Mouse (Mus musculus): ENCODE measurements around the gene Pkmyt1. TPM values are rescaled to one million over a fixed set of nuclear protein-coding genes. Genes with fewer than 3 reads are reported as not detected.
A peak's percentile ranks its signal among the peaks of the same experiment; 100 is the strongest.
"Not testable (repeated sequence)": the region's sequence is repeated elsewhere in the genome, so short reads cannot be mapped to it uniquely, and the experiment has no call there.

The Pkmyt1 gene
- polyA plus RNA-seq, 1 experiment = 10.3 TPM

DNA sequence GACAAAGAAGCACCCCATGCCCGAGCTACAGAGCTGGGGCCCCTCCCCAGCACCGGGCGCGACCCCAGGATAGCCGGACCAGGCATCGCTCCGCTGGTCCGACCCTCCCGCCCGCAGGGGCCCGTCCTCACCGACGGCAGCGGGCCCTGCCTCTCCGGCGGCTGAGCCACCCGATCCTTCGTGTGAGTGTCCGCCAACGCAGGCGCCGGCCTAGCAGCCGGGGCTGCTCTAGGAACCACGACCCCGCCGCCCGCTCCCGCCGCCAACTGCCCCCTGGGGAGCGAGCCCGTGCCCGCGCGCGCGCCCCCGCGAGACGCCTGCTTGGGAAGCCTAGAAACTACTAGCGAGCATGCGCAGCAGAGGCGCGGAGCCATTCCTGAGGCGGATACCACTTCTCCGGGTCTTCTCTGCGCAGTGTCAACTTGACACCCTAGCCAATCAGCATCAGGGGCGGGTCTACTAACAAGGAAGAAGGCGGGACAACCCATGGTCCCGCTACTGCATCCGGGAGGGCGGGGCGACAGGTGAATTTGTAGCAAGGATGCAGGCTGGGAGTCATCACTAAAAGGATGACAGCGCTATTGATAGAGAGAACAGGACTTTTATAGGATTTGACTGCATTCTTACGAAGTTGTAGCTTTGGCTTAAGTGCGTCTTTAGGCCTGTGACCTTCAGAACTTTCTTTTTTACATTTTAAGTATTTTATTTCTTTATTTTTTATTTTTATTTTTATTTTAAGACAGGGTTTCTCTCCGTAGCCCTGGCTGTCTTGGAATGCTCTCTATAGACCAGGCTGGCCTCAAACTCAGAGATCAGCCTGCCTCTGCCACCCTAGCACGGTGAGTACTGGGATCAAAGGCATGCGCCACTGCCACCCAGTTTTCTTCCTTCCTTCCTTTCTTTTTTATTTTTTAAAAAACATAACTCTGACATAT is 45.4 kb downstream of the Pkmyt1 start, which contains the start of gene Flywch1:
TSS of gene Flywch1 (minus strand) at position 319 of the 935 bp plus-strand sequence.
- peak within 1 kb of the TSS; percentile 64 for H3K27ac ChIP-seq (ENCODE audit: insufficient read depth, low read length)
- TF ChIP-seq CTCF (IDR thresholded peaks at IDR 0.05; ENCODE audit: borderline replicate concordance, insufficient read depth, low read depth, low read length) (no peak), POLR2A (IDR thresholded peaks at IDR 0.05; ENCODE audit: borderline replicate concordance, insufficient read depth, low read length) (peak; percentile 69)
- 3% methylated on average over 58 of the region's 58 CpGs for WGBS
- no peaks in the 10 kb centered on the region for H3K4me1 ChIP-seq (ENCODE audit: control insufficient read depth, insufficient read depth, low read length)
- H3K4me3 ChIP-seq (replicated peaks; ENCODE audit: insufficient read depth, low read depth, low read length) = peak within 1 kb of the TSS; percentile 88
- peak; percentile 99 to 100 for DNase-seq
- no peaks in the 10 kb centered on the region for H3K27me3 ChIP-seq (ENCODE audit: control insufficient read depth, insufficient read depth, low read length)

DNA sequence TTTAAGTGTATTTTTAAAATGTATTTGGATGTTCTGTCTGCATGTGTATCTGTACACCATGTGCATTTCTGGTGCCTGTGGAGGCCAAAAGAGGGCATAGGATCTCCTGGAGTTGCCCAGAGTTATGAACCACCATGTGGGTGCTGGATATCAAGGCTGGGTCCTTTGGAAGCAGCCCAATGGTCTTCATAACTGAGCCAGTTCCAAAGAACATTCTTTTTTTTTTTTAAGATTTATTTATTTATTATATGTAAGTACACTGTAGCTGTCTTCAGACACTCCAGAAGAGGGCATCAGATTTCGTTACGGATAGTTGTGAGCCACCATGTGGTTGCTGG is 46.1 kb downstream of the Pkmyt1 start:
- not testable (repeated sequence) for H3K27me3 ChIP-seq (ENCODE audit: control insufficient read depth, insufficient read depth, low read length); H3K27ac ChIP-seq (ENCODE audit: insufficient read depth, low read length)
- WGBS = 51% methylated on average over 2 of the region's 2 CpGs

DNA sequence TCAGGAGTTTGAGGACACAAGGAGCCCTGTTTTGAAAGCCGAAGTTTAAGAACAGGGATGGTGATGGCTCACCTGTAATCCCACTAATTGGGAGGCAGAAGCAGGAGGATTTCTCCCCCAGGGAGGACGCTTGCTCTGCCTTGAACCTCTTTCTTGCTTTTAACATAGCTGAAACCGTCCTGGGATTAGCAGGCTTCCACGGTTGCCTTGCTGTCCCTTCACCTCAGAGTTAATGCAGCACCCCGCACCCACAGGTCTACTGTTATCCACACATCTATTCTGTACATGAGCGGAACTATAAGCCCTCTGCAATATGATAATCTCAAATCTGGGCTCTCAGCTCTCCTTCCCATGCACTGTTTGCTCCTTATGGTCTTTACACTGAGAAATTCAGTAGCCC is 47.5 kb downstream of the Pkmyt1 start:
- no peak overlapping the region for H3K27ac ChIP-seq (ENCODE audit: insufficient read depth, low read length)
- DNase-seq = no peak
- H3K27me3 ChIP-seq (ENCODE audit: control insufficient read depth, insufficient read depth, low read length) = no peaks in the 10 kb centered on the region
- no peak overlapping the region for H3K4me3 ChIP-seq (replicated peaks; ENCODE audit: insufficient read depth, low read depth, low read length)
- TF ChIP-seq CTCF (IDR thresholded peaks at IDR 0.05; ENCODE audit: borderline replicate concordance, insufficient read depth, low read depth, low read length) = no peak
- TF ChIP-seq POLR2A (IDR thresholded peaks at IDR 0.05; ENCODE audit: borderline replicate concordance, insufficient read depth, low read length) = no peak
- no peaks in the 10 kb centered on the region for H3K4me1 ChIP-seq (ENCODE audit: control insufficient read depth, insufficient read depth, low read length)
- WGBS = 77% methylated on average over 6 of the region's 6 CpGs

More for the DNA sequence above, 46.1 kb downstream of the Pkmyt1 start:
- H3K4me1 ChIP-seq (ENCODE audit: control insufficient read depth, insufficient read depth, low read length); DNase-seq: not testable (repeated sequence)
- peak overlapping the region; percentile 63 for H3K4me3 ChIP-seq (replicated peaks; ENCODE audit: insufficient read depth, low read depth, low read length)

DNA sequence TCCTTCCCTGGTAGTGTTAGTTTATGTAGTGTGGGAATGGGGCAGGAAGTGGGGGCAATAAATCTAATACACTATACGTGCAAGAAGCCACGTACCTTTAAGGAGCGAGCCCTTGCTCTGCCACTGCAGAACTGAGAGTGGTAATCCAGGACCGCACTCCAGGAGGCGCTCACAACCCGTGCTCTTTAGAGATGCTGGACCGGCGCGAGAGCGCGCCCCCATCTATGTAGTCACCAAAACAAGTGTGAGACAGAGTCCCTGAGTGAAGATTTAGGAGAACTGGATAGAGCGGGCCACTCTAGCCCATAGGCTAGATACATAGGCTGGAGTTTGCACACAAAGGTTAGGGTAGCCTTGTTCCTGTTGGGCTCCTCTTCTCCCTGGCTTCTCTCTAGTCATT is 48.0 kb downstream of the Pkmyt1 start:
- H3K27ac ChIP-seq (ENCODE audit: insufficient read depth, low read length) = no peak overlapping the region
- DNase-seq = peak; percentile 81 to 86
- 3% methylated on average over 12 of the region's 12 CpGs for WGBS
- peak; percentile 79 for TF ChIP-seq CTCF (IDR thresholded peaks at IDR 0.05; ENCODE audit: borderline replicate concordance, insufficient read depth, low read depth, low read length)
- no peak for TF ChIP-seq POLR2A (IDR thresholded peaks at IDR 0.05; ENCODE audit: borderline replicate concordance, insufficient read depth, low read length)
- no peak overlapping the region for H3K4me3 ChIP-seq (replicated peaks; ENCODE audit: insufficient read depth, low read depth, low read length)
- H3K27me3 ChIP-seq (ENCODE audit: control insufficient read depth, insufficient read depth, low read length) = no peaks in the 10 kb centered on the region
- H3K4me1 ChIP-seq (ENCODE audit: control insufficient read depth, insufficient read depth, low read length) = no peaks in the 10 kb centered on the region

DNA sequence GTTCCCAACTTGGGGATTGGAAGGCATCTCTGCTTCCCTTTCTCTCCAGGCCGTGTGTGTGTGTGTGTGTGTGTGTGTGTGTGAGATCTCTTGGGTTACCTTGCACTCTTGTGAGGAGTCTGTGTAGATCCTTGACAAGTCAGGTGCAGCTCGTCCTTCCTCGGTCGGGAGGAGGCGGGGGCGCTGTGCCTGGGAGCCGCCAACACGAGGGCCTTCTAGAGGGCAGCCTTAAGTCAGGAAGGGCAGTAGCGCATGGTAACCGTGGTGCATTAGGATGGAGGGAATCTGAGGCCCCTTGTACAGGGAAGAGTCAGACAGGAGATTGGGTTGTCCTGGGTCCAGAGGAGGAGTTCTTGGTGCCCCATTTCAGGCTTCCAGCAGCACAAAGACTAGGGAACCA is 50.1 kb downstream of the Pkmyt1 start:
- WGBS = 78% methylated on average over 10 of the region's 10 CpGs
- DNase-seq = no peak
- Histone ChIP-seq H3K4me1 (ENCODE audit: control insufficient read depth, insufficient read depth, low read length) (no peaks in the 10 kb centered on the region), H3K27me3 (ENCODE audit: control insufficient read depth, insufficient read depth, low read length) (no peaks in the 10 kb centered on the region), H3K4me3 (replicated peaks; ENCODE audit: insufficient read depth, low read depth, low read length) (no peak overlapping the region), H3K27ac (ENCODE audit: insufficient read depth, low read length) (no peak overlapping the region)
- no peak for TF ChIP-seq CTCF (IDR thresholded peaks at IDR 0.05; ENCODE audit: borderline replicate concordance, insufficient read depth, low read depth, low read length)
- no peak for TF ChIP-seq POLR2A (IDR thresholded peaks at IDR 0.05; ENCODE audit: borderline replicate concordance, insufficient read depth, low read length)

DNA sequence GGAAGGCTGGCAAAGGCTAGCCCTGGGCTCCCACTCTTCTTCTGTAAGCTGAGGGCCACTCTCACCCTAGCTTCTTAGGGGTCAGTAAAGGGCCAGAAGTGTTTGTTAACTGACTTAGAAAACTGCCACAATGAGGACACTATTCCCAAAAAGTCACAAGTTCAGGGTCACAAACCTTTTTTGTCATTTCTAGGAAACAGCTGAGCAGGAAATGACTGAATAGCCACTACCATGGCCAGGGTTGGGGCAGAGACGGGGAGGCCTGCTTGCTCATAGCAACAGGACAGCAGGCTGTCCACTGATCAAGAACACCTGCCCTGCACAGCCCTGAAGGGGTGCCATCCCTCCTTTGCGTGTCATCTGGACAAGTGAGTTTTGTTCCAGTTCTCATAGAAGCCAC is 51.0 kb downstream of the Pkmyt1 start:
- no peak overlapping the region for H3K4me3 ChIP-seq (replicated peaks; ENCODE audit: insufficient read depth, low read depth, low read length)
- WGBS = 84% methylated on average over 2 of the region's 2 CpGs
- no peak overlapping the region for H3K27ac ChIP-seq (ENCODE audit: insufficient read depth, low read length)
- no peaks in the 10 kb centered on the region for H3K27me3 ChIP-seq (ENCODE audit: control insufficient read depth, insufficient read depth, low read length)
- H3K4me1 ChIP-seq (ENCODE audit: control insufficient read depth, insufficient read depth, low read length) = no peaks in the 10 kb centered on the region
- DNase-seq = no peak
- TF ChIP-seq POLR2A (IDR thresholded peaks at IDR 0.05; ENCODE audit: borderline replicate concordance, insufficient read depth, low read length) = no peak
- no peak for TF ChIP-seq CTCF (IDR thresholded peaks at IDR 0.05; ENCODE audit: borderline replicate concordance, insufficient read depth, low read depth, low read length)

DNA sequence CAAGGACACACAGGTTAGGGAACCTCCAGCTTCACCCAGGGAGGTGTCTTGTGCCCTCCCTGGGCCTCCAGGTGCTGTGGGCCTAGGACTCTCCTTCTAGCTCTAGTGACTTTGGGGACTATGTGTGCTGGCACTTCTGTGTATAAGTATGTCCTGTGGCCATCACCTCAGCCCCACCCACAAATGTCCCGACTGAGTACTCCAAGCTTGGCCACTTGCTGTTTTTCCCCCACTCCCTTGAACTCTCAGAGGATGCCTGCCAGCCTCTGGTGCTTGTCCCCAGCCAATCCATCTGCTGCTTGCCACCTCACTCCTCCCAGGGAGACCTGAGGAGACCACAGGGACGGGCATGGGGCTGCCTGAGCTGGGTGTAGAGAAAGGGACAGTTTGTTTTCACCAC is 52.3 kb downstream of the Pkmyt1 start:
- no peak overlapping the region for H3K4me3 ChIP-seq (replicated peaks; ENCODE audit: insufficient read depth, low read depth, low read length)
- 41% methylated on average over 2 of the region's 2 CpGs for WGBS
- no peak overlapping the region for H3K27ac ChIP-seq (ENCODE audit: insufficient read depth, low read length)
- H3K27me3 ChIP-seq (ENCODE audit: control insufficient read depth, insufficient read depth, low read length) = no peaks in the 10 kb centered on the region
- no peaks in the 10 kb centered on the region for H3K4me1 ChIP-seq (ENCODE audit: control insufficient read depth, insufficient read depth, low read length)
- TF ChIP-seq CTCF (IDR thresholded peaks at IDR 0.05; ENCODE audit: borderline replicate concordance, insufficient read depth, low read depth, low read length) (no peak), POLR2A (IDR thresholded peaks at IDR 0.05; ENCODE audit: borderline replicate concordance, insufficient read depth, low read length) (no peak)
- DNase-seq = no peak

DNA sequence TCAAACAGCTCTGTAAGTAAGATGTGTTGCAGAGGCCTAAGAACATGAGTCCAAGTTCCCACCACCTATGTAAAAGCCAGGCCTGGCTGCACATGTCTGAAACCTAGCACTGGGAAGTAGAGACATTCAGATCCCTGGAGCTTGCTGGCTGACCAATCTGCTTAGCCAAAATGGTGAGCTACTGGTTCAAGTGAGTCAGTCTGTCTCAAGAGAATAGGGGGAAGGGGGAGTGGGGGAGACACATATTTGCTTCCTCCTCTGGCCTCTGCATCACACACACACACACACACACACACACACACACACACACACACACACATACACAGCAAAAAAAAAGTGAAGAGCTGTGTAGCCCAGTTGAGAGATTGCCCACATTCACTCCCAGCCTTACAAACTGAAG is 57.2 kb downstream of the Pkmyt1 start:
- DNase-seq = no peak
- TF ChIP-seq CTCF (IDR thresholded peaks at IDR 0.05; ENCODE audit: borderline replicate concordance, insufficient read depth, low read depth, low read length) = no peak
- no peak for TF ChIP-seq POLR2A (IDR thresholded peaks at IDR 0.05; ENCODE audit: borderline replicate concordance, insufficient read depth, low read length)
- Histone ChIP-seq H3K4me1 (ENCODE audit: control insufficient read depth, insufficient read depth, low read length) (no peaks in the 10 kb centered on the region), H3K27me3 (ENCODE audit: control insufficient read depth, insufficient read depth, low read length) (no peaks in the 10 kb centered on the region), H3K4me3 (replicated peaks; ENCODE audit: insufficient read depth, low read depth, low read length) (no peak overlapping the region), H3K27ac (ENCODE audit: insufficient read depth, low read length) (no peak overlapping the region)

Measured in cerebellum, adult 2 months (tissue).